Mouse (Mus musculus) embryonic facial prominence, embryonic 10.5 days (tissue): ENCODE results near the gene Fat2. TPM values are rescaled to one million over a fixed set of nuclear protein-coding genes. Genes with fewer than 3 reads are reported as not detected.

Experiments used
- DNase-seq: peaks from one replicate; pipeline ENCODE4 v3.0.0-alpha.2; 2017; ENCODE audit warnings: low spot score
- H3K27ac ChIP-seq: fragments of 300-500 bp; sonication (generic); replicated peaks from 2 replicates; pipeline ENCODE4 v1.5.1; 2016; ENCODE audit warnings: mild to moderate bottlenecking
- H3K27me3 ChIP-seq: fragments of 300-500 bp; sonication (generic); replicated peaks from 2 replicates; pipeline ENCODE4 v1.6.1; 2016; ENCODE audit warnings: low read depth, mild to moderate bottlenecking; ENCODE audit not compliant: poor library complexity, severe bottlenecking
- H3K36me3 ChIP-seq: fragments of 300-500 bp; sonication (generic); replicated peaks from 2 replicates; pipeline ENCODE4 v1.6.1; 2016; ENCODE audit warnings: mild to moderate bottlenecking, moderate library complexity
- H3K4me1 ChIP-seq: fragments of 300-500 bp; sonication (generic); 2 replicates; pipeline ENCODE4 v1.6.1; 2016
- H3K4me3 ChIP-seq: fragments of 300-500 bp; sonication (generic); 2 replicates; pipeline ENCODE4 v1.5.1; 2016; ENCODE audit warnings: mild to moderate bottlenecking, moderate library complexity
- H3K9me3 ChIP-seq: fragments of 300-500 bp; sonication (generic); 2 replicates; pipeline ENCODE4 v1.6.1; 2016; ENCODE audit warnings: mild to moderate bottlenecking
- WGBS: fragments of 180-500 bp; shearing (Covaris S2); methylation state at CpG from one replicate; pipeline ENCODE4 v1.1.7; 2016; 5-methylcytosine and 5-hydroxymethylcytosine counted together
- polyA plus RNA-seq: library from polyadenylated mRNA; unstranded; fragments of >200 nt; fragmentation: Nextera tagmentation; extraction: Ambion mirVana; gene quantifications from 2 replicates; pipeline ENCODE4 v1.2.1, GENCODE M21; 2016

The Fat2 gene
- polyA plus RNA-seq, 1 experiment from 2014 or later: 0.12 TPM

DNA sequence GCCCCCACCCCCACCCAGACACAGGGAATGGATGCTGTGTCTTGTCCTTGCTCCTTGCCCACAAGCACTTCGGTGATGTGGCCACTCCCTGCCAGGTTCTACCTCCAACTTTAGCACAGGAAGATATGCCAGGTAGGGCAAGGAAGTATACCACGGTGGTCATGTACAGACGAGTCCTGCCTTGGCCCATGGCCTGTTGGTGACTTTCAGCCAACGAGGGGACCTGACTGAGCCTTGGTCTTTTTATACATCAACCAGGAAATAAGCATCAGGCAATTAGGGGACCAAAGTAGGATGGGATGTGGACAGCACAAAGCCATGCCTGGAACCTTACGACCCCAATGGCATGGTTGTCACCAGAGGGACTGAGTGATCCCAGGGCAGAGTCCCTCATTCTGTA, 9.3 kb downstream of the Fat2 start:
- H3K36me3 ChIP-seq: no peaks in the 10 kb centered on the region
- H3K27ac ChIP-seq: no peak overlapping the region
- no peaks in the 10 kb centered on the region for H3K27me3 ChIP-seq
- H3K9me3 ChIP-seq: no peaks in the 10 kb centered on the region
- no peak overlapping the region for H3K4me3 ChIP-seq
- H3K4me1 ChIP-seq: no peaks in the 10 kb centered on the region
- DNase-seq: no peak
- WGBS: 90% methylated on average over 5 of the region's 5 CpGs

DNA sequence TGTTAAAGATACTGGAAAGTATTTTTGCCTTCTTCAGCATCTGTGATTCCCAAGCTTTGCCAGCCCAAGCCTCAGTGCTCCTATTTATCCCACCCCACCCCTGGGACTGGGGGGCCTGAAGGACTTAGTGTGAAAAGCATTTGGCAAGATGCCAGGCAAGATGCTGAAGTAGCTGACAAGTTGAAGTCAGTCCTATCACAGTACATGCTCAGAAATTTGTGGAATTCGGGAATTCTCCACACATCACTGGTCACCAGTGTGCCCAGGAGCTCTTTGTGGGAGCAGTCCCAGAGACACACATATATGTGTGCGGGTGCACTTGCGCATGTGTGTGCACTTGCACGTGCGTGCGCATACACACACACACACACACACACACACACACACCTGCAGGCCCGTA, 10.2 kb downstream of the Fat2 start:
- no peak for DNase-seq

DNA sequence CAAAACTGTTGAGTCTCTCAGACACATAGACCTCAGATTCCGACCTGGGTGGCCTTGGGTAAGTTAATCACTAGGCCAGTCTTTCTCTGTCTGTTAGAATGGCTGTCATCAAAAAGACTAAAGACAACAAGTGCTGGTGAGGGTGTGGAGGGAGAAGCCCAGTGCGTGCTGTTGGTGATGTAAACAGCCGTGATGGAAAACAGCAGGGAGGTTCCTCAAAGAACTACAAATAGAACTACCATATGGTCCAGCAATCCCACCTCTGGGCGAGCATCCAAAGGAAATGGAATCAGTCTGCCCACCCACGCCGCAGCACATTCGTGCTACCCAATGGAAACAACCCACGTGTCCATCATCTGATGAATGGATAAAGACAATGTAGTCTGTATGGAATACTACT, 12.5 kb downstream of the Fat2 start:
- H3K36me3 ChIP-seq: no peaks in the 10 kb centered on the region
- 84% methylated on average over 8 of the region's 8 CpGs for WGBS
- no peak overlapping the region for H3K4me3 ChIP-seq
- H3K9me3 ChIP-seq: no peaks in the 10 kb centered on the region
- H3K27ac ChIP-seq: no peak overlapping the region
- 0 out of 2 replicates have a peak, but pooled peaks cover 10% of the 10 kb centered on the region for H3K4me1 ChIP-seq
- H3K27me3 ChIP-seq: no peaks in the 10 kb centered on the region
- no peak for DNase-seq

More for the DNA sequence above, 10.2 kb downstream of the Fat2 start:
- no peaks in the 10 kb centered on the region for H3K36me3 ChIP-seq
- no peaks in the 10 kb centered on the region for H3K27me3 ChIP-seq
- H3K4me1 ChIP-seq: 0 out of 2 replicates have a peak, but pooled peaks cover 3% of the 10 kb centered on the region
- no peaks in the 10 kb centered on the region for H3K9me3 ChIP-seq
- no peak overlapping the region for H3K27ac ChIP-seq
- no peak overlapping the region for H3K4me3 ChIP-seq
- 90% methylated on average over 7 of the region's 7 CpGs for WGBS

DNA sequence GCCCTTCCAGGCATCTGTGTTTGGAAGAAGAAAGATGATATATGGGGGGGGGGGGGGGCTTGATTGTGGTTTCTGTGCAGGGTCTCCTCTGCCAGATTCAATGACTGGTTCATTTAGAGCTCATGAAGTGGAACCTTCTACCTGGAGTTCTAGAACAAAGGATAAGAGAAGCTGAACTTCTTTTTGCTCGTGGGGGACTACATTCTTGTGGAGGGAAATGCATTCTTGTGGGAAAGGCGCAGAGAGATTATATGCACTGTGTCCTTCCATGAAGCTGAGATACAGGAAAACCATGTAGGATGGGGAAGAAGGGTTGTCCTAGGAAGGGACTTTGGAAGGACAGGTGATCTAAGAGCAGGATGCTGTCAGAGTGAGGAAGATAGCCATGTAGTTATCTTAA, 15.4 kb downstream of the Fat2 start:
- no peak for DNase-seq
- no peaks in the 10 kb centered on the region for H3K36me3 ChIP-seq
- no peaks in the 10 kb centered on the region for H3K27me3 ChIP-seq
- no peak overlapping the region for H3K27ac ChIP-seq
- 0 out of 2 replicates have a peak, but pooled peaks cover 10% of the 10 kb centered on the region for H3K4me1 ChIP-seq
- WGBS: 88% methylated on average over 2 of the region's 2 CpGs
- no peak overlapping the region for H3K4me3 ChIP-seq
- no peaks in the 10 kb centered on the region for H3K9me3 ChIP-seq

DNA sequence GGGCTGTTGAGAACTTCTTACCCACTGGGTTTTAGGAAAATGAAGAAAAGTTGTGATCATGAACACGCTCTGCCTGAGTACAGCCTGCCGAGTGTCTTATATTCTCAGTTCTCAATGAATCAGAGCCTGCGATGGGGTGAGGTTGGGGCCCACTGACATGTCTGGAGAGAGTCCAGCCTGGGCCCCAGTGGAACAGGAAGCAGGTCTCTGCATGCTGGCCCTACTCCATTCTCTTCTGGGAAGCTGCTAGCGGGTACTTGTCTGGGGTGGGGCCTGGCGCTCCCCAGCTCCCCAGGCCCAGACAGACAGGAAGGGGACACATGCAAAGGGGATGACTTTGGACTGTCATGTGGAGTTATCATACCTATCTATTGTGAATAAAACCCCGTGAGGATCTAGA, 20.4 kb downstream of the Fat2 start:
- H3K4me3 ChIP-seq: no peak overlapping the region
- H3K27me3 ChIP-seq: peaks cover 14% of the 10 kb centered on the region
- H3K36me3 ChIP-seq: no peaks in the 10 kb centered on the region
- no peak overlapping the region for H3K27ac ChIP-seq
- DNase-seq: no peak
- WGBS: 91% methylated on average over 6 of the region's 6 CpGs
- no peaks in the 10 kb centered on the region for H3K9me3 ChIP-seq
- peaks cover 13% of the 10 kb centered on the region for H3K4me1 ChIP-seq

DNA sequence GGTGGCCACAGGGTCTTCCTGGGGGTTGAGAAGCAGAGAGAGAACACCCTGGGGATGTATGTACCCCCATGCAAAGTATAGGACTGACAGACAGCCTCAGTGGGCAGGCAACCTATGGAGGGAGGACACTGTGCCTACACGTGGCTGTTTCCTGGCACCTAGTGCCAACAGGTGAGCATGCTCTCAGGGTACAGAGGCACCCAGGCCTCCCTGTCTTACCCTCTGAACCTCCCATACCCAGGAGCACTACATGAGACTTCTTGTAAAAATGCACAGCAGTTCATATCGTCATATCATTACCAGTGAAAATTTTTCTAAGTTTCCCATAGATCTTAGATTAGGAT, 21.7 kb downstream of the Fat2 start:
- H3K27ac ChIP-seq: no peak overlapping the region
- H3K9me3 ChIP-seq: no peaks in the 10 kb centered on the region
- H3K36me3 ChIP-seq: no peaks in the 10 kb centered on the region
- DNase-seq: no peak
- H3K4me1 ChIP-seq: peaks cover 8% of the 10 kb centered on the region
- H3K4me3 ChIP-seq: peak overlapping the region; percentile 31
- 51% methylated on average over 2 of the region's 2 CpGs for WGBS
- H3K27me3 ChIP-seq: peaks cover 14% of the 10 kb centered on the region

DNA sequence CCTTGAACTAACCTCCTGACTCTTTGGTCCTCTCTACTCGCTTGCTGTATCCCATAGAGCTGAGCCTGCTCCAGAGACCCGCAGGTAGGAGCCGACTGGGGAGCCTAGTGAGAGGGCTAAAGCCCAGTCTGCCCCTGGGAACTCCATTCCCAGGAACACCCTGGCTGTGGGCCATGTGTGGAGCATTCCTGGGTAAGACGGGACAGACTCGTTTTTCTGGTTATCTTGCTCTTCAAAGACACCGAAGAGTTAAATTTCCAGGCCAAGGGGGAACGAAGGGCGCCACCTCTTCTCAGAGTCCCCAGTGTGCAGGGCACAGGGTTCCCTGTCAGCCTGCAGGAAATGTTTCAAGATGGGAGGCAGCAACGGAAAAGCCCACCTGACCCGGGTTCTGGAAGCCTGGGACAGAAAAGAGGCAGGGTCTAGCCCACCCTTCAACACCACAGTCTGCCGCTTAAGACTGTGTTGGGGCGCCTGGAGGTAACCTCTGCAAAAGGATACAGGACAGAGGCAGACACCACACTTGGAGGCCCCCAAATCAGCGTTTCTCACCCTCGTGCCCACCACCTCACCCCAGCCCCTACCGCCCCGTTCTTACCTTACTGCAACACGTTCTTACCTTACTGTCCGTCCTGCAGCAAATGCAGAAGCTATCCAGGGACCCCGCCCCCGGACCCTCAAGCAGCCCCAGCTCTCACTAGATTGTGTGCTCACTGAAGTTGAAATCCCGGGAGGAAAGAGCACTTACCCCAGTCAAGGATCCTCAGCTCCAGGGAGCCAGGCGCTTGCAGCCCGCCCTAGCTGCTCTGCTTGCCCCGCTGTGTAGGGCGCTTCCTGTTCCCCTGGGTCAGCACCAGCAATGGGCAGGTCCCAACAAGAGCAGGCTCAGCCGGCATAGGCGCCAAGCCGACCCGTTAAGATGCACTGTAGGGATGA, 22.3 kb downstream of the Fat2 start:
- Histone ChIP-seq H3K36me3 (no peaks in the 10 kb centered on the region), H3K9me3 (no peaks in the 10 kb centered on the region), H3K27ac (0 out of 2 replicates have a peak overlapping the region, but pooled peaks have one; percentile 35), H3K4me1 (peaks cover 8% of the 10 kb centered on the region), H3K27me3 (peaks cover 14% of the 10 kb centered on the region), H3K4me3 (peak overlapping the region; percentile 31)
- DNase-seq: peak; percentile 24
- 22% methylated on average over 29 of the region's 29 CpGs for WGBS

DNA sequence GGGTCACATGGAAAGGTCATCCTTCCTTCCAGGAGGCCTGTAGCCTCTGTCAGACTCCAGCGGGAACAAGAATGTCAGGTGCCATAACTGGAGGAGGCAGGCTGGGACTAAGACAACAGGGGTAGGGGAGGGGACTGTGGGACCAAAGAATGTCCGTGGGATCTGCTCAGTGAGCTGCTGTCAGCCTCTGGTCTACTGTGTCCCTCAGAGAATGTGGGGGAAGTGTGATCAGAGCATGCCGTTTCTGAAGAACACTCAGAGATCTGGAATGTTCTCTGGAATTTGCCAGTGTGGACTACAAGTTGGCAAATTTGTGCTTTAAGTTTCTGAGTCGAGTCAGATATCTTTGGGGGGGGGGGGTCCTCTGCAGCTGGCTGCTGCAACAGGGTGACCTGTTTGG, 34.0 kb downstream of the Fat2 start:
- Histone ChIP-seq H3K27me3 (no peaks in the 10 kb centered on the region), H3K4me3 (no peak overlapping the region), H3K27ac (no peak overlapping the region), H3K36me3 (no peaks in the 10 kb centered on the region), H3K9me3 (no peaks in the 10 kb centered on the region), H3K4me1 (peaks cover 4% of the 10 kb centered on the region; the same call in 1 of the 2 replicates)
- 70% methylated on average over 4 of the region's 4 CpGs for WGBS
- no peak for DNase-seq

DNA sequence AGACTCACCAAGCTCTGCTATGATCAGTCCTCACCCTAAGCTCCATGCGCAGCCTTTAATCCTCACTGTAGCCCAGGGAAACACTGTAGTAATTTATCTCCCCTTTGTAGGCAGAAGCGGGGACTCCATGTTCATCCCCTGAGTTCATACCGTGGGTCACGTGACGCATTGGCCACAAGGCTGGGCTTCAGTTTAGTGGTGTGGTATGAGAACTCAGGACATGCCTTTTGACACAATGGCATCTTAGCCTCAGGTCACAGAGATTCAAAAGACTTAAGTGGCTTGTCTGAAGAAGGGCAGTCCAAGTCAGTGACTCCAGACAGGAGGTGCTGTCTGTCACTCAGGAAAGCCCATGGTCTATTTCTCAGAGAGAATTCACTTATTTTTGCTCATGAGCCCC, 43.2 kb downstream of the Fat2 start:
- H3K36me3 ChIP-seq: no peaks in the 10 kb centered on the region
- no peak overlapping the region for H3K4me3 ChIP-seq
- H3K27ac ChIP-seq: no peak overlapping the region
- 85% methylated on average over 5 of the region's 5 CpGs for WGBS
- no peak for DNase-seq
- H3K9me3 ChIP-seq: no peaks in the 10 kb centered on the region
- no peaks in the 10 kb centered on the region for H3K27me3 ChIP-seq
- no peaks in the 10 kb centered on the region for H3K4me1 ChIP-seq

DNA sequence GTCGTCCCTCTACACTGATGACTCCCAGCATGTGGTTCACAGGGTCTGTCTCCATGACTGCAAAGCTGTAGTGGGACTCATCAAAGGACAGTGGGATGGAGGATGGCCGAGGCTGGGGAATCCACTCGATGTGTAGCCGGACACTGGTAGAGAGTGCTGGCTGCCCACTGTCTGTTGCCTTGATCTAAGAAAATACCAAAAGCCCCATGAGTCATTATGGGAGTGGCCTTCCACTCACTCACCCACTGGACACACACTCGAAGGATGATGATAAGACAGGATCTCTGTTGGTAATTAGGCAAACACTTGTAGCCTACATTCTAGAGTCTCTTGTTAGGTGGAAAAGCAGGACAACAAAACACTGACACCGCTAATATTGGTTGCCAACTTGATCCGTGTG, 44.5 kb downstream of the Fat2 start:
- Histone ChIP-seq H3K4me1 (no peaks in the 10 kb centered on the region), H3K4me3 (no peak overlapping the region), H3K27ac (no peak overlapping the region), H3K36me3 (no peaks in the 10 kb centered on the region), H3K9me3 (no peaks in the 10 kb centered on the region), H3K27me3 (no peaks in the 10 kb centered on the region)
- no peak for DNase-seq
- 88% methylated on average over 7 of the region's 7 CpGs for WGBS

DNA sequence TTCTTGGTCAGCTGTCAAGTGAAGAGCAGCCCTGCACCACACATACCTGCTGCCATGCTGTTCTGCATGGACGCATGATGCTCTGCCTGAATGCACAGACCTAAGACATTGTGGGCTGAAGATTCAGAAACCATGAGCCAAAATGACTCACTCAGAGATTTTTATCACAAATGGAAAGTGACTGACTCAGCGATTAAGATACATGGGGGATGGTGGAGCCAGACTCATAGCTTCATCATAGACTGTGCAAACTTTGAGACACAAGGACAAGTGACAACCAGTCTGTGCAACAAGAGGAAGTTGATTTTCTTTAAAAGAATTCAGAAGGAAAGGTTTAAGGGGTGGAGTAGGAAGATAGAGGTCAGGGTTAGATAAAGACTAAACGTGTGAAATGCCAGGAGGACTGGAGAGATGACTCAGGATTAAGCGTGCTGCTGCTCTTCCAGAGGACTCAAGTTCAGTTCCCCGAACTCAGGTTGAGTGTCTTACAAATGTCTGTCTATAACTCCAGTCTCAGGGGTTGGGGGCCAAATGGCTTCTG, 46.4 kb downstream of the Fat2 start:
- Histone ChIP-seq H3K36me3 (no peaks in the 10 kb centered on the region), H3K27me3 (no peaks in the 10 kb centered on the region), H3K4me1 (no peaks in the 10 kb centered on the region), H3K4me3 (no peak overlapping the region), H3K9me3 (no peaks in the 10 kb centered on the region), H3K27ac (no peak overlapping the region)
- DNase-seq: no peak
- 81% methylated on average over 5 of the region's 5 CpGs for WGBS

DNA sequence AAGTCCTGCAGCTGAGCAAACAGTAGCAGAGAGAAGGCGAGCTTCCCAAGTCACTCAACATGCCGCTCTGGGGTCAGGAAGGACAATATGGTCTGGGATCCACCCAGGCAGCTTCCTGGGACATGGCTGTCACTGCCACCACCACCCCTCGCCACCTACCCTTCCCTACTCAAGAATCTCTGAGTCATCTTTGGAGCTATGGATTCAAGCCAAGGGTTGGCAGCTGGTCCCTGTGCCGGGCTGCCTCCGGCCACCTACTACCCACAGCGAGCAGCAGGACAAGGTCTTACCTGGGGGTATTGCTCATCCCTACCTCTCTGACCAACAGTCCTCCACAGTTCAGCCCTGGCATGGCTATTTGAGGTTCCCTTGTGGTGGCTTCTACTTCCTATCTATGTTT, 61.6 kb downstream of the Fat2 start:
- Histone ChIP-seq H3K27me3 (no peaks in the 10 kb centered on the region), H3K27ac (no peak overlapping the region), H3K4me3 (no peak overlapping the region), H3K4me1 (no peaks in the 10 kb centered on the region), H3K9me3 (no peaks in the 10 kb centered on the region), H3K36me3 (no peaks in the 10 kb centered on the region)
- no peak for DNase-seq
- WGBS: 82% methylated on average over 6 of the region's 6 CpGs

DNA sequence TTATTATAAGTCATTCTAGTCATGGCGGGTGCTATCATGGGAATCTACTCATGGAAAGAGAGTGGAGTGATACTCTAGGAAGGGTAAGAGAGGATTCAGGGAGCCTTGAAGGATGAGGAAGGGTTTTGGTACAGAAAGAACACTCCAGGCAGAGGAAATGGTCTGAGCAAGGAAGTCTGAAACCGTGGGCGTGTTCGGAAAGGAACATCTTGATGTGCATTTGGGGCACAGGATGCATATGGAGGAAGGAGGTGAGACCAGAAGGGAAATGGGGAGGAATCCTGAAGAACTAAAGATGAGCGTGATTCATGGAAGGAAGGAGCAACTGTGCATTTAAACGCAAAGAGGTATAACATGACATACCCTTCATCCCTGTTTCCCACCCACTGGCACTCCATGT, 67.8 kb downstream of the Fat2 start:
- no peak overlapping the region for H3K4me3 ChIP-seq
- no peaks in the 10 kb centered on the region for H3K4me1 ChIP-seq
- DNase-seq: no peak
- no peaks in the 10 kb centered on the region for H3K36me3 ChIP-seq
- H3K27me3 ChIP-seq: no peaks in the 10 kb centered on the region
- WGBS: 92% methylated on average over 6 of the region's 6 CpGs
- no peak overlapping the region for H3K27ac ChIP-seq
- H3K9me3 ChIP-seq: no peaks in the 10 kb centered on the region
